Mouse (Mus musculus): Measurements from ENCODE around the gene Flt1. TPM values are rescaled to one million over a fixed set of nuclear protein-coding genes. Genes with fewer than 3 reads are reported as not detected.

The Flt1 gene
- total and polyA plus RNA-seq, 3 experiments, result 20.5 to 88.3 (median 82.1) TPM

GRCm38 (mm10) chr5:147527006-147527405 lies 198.8 kb downstream of the Flt1 start:
- intact Hi-C loops (cut with DNase I), result no loop called here
- no peak overlapping the region for H3K4me3 ChIP-seq
- no peak for DNase-seq
- H3K9ac ChIP-seq (ENCODE audit: low read depth, low read length), result no peak overlapping the region
- H3K36me3 ChIP-seq (ENCODE audit: control insufficient read depth, insufficient read depth, low read length), result peaks cover 9% of the 10 kb centered on the region
- no peak overlapping the region for H3K27ac ChIP-seq
- 82% methylated on average over 6 of the region's 6 CpGs for WGBS
- H3K4me1 ChIP-seq (ENCODE audit: control insufficient read depth, insufficient read depth, low read length), result peaks cover under 1% of the 10 kb centered on the region; the same call in 1 of the 2 replicates
- TF ChIP-seq CTCF (IDR thresholded peaks at IDR 0.05) (no peak), POLR2A (IDR thresholded peaks at IDR 0.05; ENCODE audit: insufficient read depth, low read depth, low read length) (no peak), EP300 (IDR thresholded peaks at IDR 0.05; ENCODE audit: insufficient read depth, low read depth, low read length) (no peak)
- H3K27me3 ChIP-seq (ENCODE audit: control insufficient read depth, insufficient read depth, low read length), result no peaks in the 10 kb centered on the region
- no peaks in the 10 kb centered on the region for H3K79me2 ChIP-seq (replicated peaks; ENCODE audit: control insufficient read depth, insufficient read depth, low read length)

Other genes with a start within 250 kb of the Flt1 start
- 100 to 1,000 TPM; 137 to 176 TPM for gene Pomp, start 134.4 kb upstream of the Flt1 start, total RNA-seq (2021)
- 86.5 and 118 TPM in 2 replicates for gene Pomp, start 134.4 kb upstream of the Flt1 start, polyA plus RNA-seq (2012; rRNA removed)
- gene Slc46a3, start 168.8 kb upstream of the Flt1 start, total RNA-seq (2021), result 10 to 100 TPM in 1 of 2 experiments, 1 to 10 TPM in 1; 7.1 to 16.4 TPM
- gene Slc46a3, start 168.8 kb upstream of the Flt1 start, polyA plus RNA-seq (2012; rRNA removed), result 22.5 and 30.1 TPM in 2 replicates
- gene Mtus2, start 231.3 kb upstream of the Flt1 start, total RNA-seq (2021), result 100 to 1,000 TPM in 1 of 2 experiments, 10 to 100 TPM in 1; 96.9 to 109 TPM
- 53.5 and 82.6 TPM in 2 replicates for gene Mtus2, start 231.3 kb upstream of the Flt1 start, polyA plus RNA-seq (2012; rRNA removed)

Data from heart, adult 2 months (tissue).